Mouse (Mus musculus) cerebellum, adult 11-12 months (tissue): ENCODE measurements at regions not wholly inside any gene's neighbourhood (a gene's known extent, or its start where the extent isn't known, plus 50 kb on each side); places are given as distances from the start of the nearest gene placed in this dataset.

Source experiments
- DNase-seq: peaks from one replicate; pipeline ENCODE4 v3.0.0; 2022

- DNase-seq = no peak
Observed at GRCm38 (mm10) chr2:79548039-79548600, 87.0 kb upstream of the Itprid2 start.

- DNase-seq = no peak
Observed at GRCm38 (mm10) chr2:79549781-79550180, 85.4 kb upstream of the Itprid2 start.

- no peak for DNase-seq
Observed at GRCm38 (mm10) chr2:79550432-79550831, 84.7 kb upstream of the Itprid2 start.

- no peak for DNase-seq
Observed at GRCm38 (mm10) chr2:79552481-79552880, 82.7 kb upstream of the Itprid2 start.

GRCm38 (mm10) chr2:79555395-79555794, 79.8 kb upstream of the Itprid2 start:
- no peak for DNase-seq

- DNase-seq = no peak
Observed at GRCm38 (mm10) chr2:79557361-79557760, 77.8 kb upstream of the Itprid2 start.

- no peak for DNase-seq
Observed at GRCm38 (mm10) chr2:79566280-79566933, 68.7 kb upstream of the Itprid2 start.

GRCm38 (mm10) chr2:79567413-79567934, 67.7 kb upstream of the Itprid2 start:
- DNase-seq = no peak

- peak; percentile 36 for DNase-seq
Observed at GRCm38 (mm10) chr2:79569663-79570062, 65.5 kb upstream of the Itprid2 start.

- no peak for DNase-seq
Observed at GRCm38 (mm10) chr2:79571910-79572309, 63.2 kb upstream of the Itprid2 start.

GRCm38 (mm10) chr2:79575074-79575473, 60.1 kb upstream of the Itprid2 start:
- no peak for DNase-seq

GRCm38 (mm10) chr2:79585022-79585774, 50.0 kb upstream of the Itprid2 start:
- no peak for DNase-seq
